Mouse (Mus musculus) urinary bladder, postnatal 10 days (tissue): ENCODE results near the gene Slc32a1.

Experiments used
- DNase-seq: peaks from one replicate; pipeline ENCODE4 v3.0.0; 2022; ENCODE audit warnings: low spot score

The Slc32a1 gene

GRCm38 (mm10) chr2:158610488-158611325, at the start of gene Slc32a1:
TSS of gene Slc32a1 (plus strand) at chr2:158610767.
- no peak for DNase-seq

- no peak for DNase-seq
Measured at GRCm38 (mm10) chr2:158560801-158561200, 49.8 kb upstream of the Slc32a1 start.

- DNase-seq = no peak
Measured at GRCm38 (mm10) chr2:158561371-158562144, 49.0 kb upstream of the Slc32a1 start.

GRCm38 (mm10) chr2:158570421-158571081, 40.0 kb upstream of the Slc32a1 start:
- DNase-seq = no peak

- DNase-seq = no peak
Measured at GRCm38 (mm10) chr2:158579979-158580378, 30.6 kb upstream of the Slc32a1 start.

GRCm38 (mm10) chr2:158584621-158585358, 25.8 kb upstream of the Slc32a1 start:
- no peak for DNase-seq

- no peak for DNase-seq
Measured at GRCm38 (mm10) chr2:158588524-158589271, 21.9 kb upstream of the Slc32a1 start.

- no peak for DNase-seq
Measured at GRCm38 (mm10) chr2:158590495-158590894, 20.1 kb upstream of the Slc32a1 start.

GRCm38 (mm10) chr2:158591286-158591685, 19.3 kb upstream of the Slc32a1 start:
- DNase-seq = no peak

- DNase-seq = no peak
Measured at GRCm38 (mm10) chr2:158593371-158593770, 17.2 kb upstream of the Slc32a1 start.

GRCm38 (mm10) chr2:158595103-158595502, 15.5 kb upstream of the Slc32a1 start:
- DNase-seq = no peak

- no peak for DNase-seq
Measured at GRCm38 (mm10) chr2:158595577-158595976, 15.0 kb upstream of the Slc32a1 start.

GRCm38 (mm10) chr2:158596803-158597202, 13.8 kb upstream of the Slc32a1 start:
- no peak for DNase-seq

- DNase-seq = no peak
Measured at GRCm38 (mm10) chr2:158600517-158600916, 10.1 kb upstream of the Slc32a1 start.

GRCm38 (mm10) chr2:158601326-158601725, 9.2 kb upstream of the Slc32a1 start:
- no peak for DNase-seq

- DNase-seq = no peak
Measured at GRCm38 (mm10) chr2:158602663-158603062, 7.9 kb upstream of the Slc32a1 start.

GRCm38 (mm10) chr2:158606511-158606964, 4.0 kb upstream of the Slc32a1 start:
- no peak for DNase-seq

GRCm38 (mm10) chr2:158609681-158610080, 886 bp upstream of the Slc32a1 start:
- no peak for DNase-seq

GRCm38 (mm10) chr2:158611326-158611719, 756 bp downstream of the Slc32a1 start:
- DNase-seq = no peak

- no peak for DNase-seq
Measured at GRCm38 (mm10) chr2:158611726-158612670, 1.4 kb downstream of the Slc32a1 start.
